Mouse (Mus musculus): Measurements from ENCODE around the gene Dcaf12l2.

The Dcaf12l2 gene

GRCm38 (mm10) chrX:44367646-44368521 lies at the start of gene Dcaf12l2:
TSS of gene Dcaf12l2 (minus strand) at chrX:44368342.
- DNase-seq (ENCODE audit: low spot score in 2 of 2): no peak

- DNase-seq (ENCODE audit: low spot score in 2 of 2): no peak
These were observed 879 bp downstream of the Dcaf12l2 start for GRCm38 (mm10) chrX:44367280-44367645.
